Mouse (Mus musculus): ENCODE data around the gene Creb1.

GRCm38 (mm10) chr1:64653701-64654100 is 121.3 kb downstream of the Creb1 start:
- no peak for TF ChIP-seq TAL1 (conservative IDR thresholded peaks at IDR 0.05; ENCODE audit: low read depth, low read length)
- TF ChIP-seq POLR2AphosphoS5 (IDR thresholded peaks at IDR 0.05; ENCODE audit: insufficient replicate concordance, low read depth, low read length): no peak
